Mouse (Mus musculus) embryo, embryonic 10.5 days (tissue): ENCODE measurements around the gene Frmd4a.
A peak's percentile ranks its signal among the peaks of the same experiment; 100 is the strongest.
"Not testable (repeated sequence)": the region's sequence is repeated elsewhere in the genome, so short reads cannot be mapped to it uniquely, and the experiment has no call there.

ENCODE experiments used
- DNase-seq: peaks from one replicate; pipeline ENCODE4 v3.0.0-alpha.2; 2015; ENCODE audit warnings: low spot score

The Frmd4a gene

GRCm38 (mm10) chr2:4579357-4580068 is 562.0 kb downstream of the Frmd4a start:
- DNase-seq: no peak

- no peak for DNase-seq
Measured at GRCm38 (mm10) chr2:4580666-4581065, 563.1 kb downstream of the Frmd4a start.

- no peak for DNase-seq
Measured at GRCm38 (mm10) chr2:4582930-4583329, 565.4 kb downstream of the Frmd4a start.

- peak; percentile 22 for DNase-seq
Measured at GRCm38 (mm10) chr2:4584252-4584651, 566.7 kb downstream of the Frmd4a start.

GRCm38 (mm10) chr2:4586245-4586644 is 568.7 kb downstream of the Frmd4a start:
- peak; percentile 32 for DNase-seq

- peak; percentile 87 for DNase-seq
Measured at GRCm38 (mm10) chr2:4587685-4588409, 570.3 kb downstream of the Frmd4a start.

GRCm38 (mm10) chr2:4591647-4592046 is 574.1 kb downstream of the Frmd4a start:
- DNase-seq: no peak

GRCm38 (mm10) chr2:4592666-4593065 is 575.1 kb downstream of the Frmd4a start:
- no peak for DNase-seq

GRCm38 (mm10) chr2:4593433-4593832 is 575.9 kb downstream of the Frmd4a start:
- peak; percentile 76 for DNase-seq

GRCm38 (mm10) chr2:4593878-4594387 is 576.4 kb downstream of the Frmd4a start:
- no peak for DNase-seq

GRCm38 (mm10) chr2:4596992-4597391 is 579.5 kb downstream of the Frmd4a start:
- no peak for DNase-seq

GRCm38 (mm10) chr2:4601034-4601890 is 583.7 kb downstream of the Frmd4a start:
- DNase-seq: peak; percentile 68

- DNase-seq: no peak
Measured at GRCm38 (mm10) chr2:4603361-4603945, 585.9 kb downstream of the Frmd4a start.

GRCm38 (mm10) chr2:4606559-4606958 is 589.0 kb downstream of the Frmd4a start:
- DNase-seq: no peak

- DNase-seq: peak; percentile 6
Measured at GRCm38 (mm10) chr2:4608253-4608652, 590.7 kb downstream of the Frmd4a start.

- DNase-seq: no peak
Measured at GRCm38 (mm10) chr2:4609433-4609832, 591.9 kb downstream of the Frmd4a start.

GRCm38 (mm10) chr2:4611295-4611694 is 593.8 kb downstream of the Frmd4a start:
- DNase-seq: peak; percentile 7

- no peak for DNase-seq
Measured at GRCm38 (mm10) chr2:4611704-4612103, 594.2 kb downstream of the Frmd4a start.

- not testable (repeated sequence) for DNase-seq
Measured at GRCm38 (mm10) chr2:4614276-4614929, 596.9 kb downstream of the Frmd4a start.

- no peak for DNase-seq
Measured at GRCm38 (mm10) chr2:4615014-4615546, 597.6 kb downstream of the Frmd4a start.

- DNase-seq: no peak
Measured at GRCm38 (mm10) chr2:4616995-4617394, 599.5 kb downstream of the Frmd4a start.
